Mouse (Mus musculus) mouse embryonic stem cell (cell line): ENCODE measurements around the gene Adamtsl3.

Experiments used
- in situ Hi-C, 2 experiments: fragments of 300-500 bp; cut with MboI; formaldehyde crosslinking; loops; 1 replicate in 1 of 2; 3 replicates in 1 of 2; pipeline ENCODE4 v1.14.3; 2019 to 2020; ENCODE audit warnings: low sequenced_read_pairs in 2 of 2, low pct_unique_long_range_greater_than_20kb in 1 of 2, mixed read lengths in 1 of 2; ENCODE audit not compliant: unreplicated experiment in 1 of 2

The Adamtsl3 gene

DNA sequence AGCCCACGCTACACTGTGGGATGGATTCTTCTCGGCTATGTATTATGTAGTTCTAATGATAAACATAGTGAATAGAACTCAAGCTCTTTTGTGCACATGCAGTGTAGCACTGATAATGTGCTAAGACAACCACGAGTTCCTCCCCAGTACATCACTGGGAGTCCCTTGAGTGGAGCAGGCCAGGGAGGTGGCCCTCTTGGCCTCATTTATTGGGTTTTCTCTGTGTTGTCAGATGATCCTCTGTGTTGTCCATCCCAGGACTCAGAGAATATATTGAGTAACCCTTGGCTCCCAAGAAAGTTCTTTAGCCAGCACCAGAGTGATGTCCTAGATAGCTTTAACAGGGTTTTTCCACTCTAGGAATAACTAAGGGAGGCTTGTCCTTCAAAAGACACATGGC is 14.9 kb downstream of the Adamtsl3 start:
- in situ Hi-C loops = no loop called here

DNA sequence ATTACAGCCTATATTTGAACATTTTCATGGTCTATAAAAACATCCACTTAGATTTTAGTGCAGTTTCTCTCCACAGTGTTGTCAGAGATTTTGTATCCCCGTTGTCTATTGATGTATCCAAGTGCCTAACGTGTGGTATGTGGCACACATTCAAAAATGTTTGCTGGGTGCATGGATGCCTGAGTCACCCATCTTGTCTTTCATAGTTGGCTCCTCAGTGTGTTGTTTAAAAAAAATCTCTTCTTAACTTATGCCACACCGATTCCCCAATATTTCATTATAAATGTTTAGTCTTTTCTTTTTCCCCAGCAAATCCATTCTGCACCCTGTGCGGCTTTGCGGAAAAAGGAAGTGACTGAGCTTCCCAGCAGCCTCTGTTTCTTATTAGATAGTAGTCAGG is 23.7 kb downstream of the Adamtsl3 start:
- in situ Hi-C loops = no loop called here

DNA sequence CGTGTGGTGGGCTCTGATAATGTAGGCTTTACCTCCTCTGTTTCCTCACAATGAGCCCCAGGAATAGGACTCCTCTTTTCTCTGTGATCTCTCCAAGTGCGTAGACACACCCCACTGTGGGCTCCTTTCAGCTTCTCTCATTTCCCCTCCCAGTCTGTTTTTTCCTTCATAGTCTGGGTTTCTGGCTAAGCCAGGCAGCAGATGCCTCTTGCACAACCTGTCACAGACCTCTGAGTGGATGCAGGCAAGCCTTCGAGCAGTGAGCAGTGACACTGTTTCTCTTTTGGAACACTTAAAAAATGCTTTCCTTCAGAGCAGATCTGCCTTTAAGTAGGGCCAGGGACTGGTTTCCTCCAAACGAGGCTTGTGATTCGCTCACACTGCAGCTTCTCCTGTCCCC is 24.2 kb downstream of the Adamtsl3 start:
- in situ Hi-C loops = no loop called here

DNA sequence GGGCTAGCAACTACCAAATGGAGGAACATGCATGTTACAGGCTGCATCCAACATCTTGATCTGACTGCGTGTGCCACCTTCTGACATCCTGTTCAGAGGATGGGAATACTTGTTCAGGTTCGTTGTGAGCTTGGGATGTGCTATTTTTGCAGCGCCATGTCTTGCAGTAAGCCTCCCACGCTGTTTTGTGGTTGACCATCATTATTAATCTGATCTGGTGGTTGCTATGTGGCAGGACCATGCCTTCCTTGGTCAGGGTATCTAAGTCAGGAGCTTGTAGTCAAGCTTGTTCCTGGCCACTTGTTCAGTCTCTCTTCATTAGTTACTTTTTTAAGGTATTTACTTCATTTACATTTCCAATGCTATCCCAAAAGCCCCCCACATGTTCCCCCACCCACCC is 24.7 kb downstream of the Adamtsl3 start:
- in situ Hi-C loops = no loop called here

DNA sequence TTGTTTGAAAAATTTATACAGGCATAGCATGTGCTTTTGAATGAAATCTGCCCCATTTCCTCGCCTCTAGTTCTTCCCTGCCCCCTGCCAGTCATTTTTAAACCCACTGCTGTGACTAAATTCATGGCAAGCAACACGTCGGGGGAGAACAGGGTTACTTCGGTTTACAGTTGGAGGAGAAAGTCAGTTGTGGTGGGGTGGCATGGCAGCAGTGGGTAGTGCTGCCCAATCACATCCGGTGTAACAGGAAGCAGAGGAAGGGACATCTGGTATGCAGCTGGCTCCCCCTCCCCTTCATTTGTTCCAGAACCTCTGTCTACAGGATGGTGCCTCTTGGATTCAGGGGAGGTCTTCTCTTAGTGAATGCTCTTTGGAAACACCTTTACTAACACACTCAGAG is 25.6 kb downstream of the Adamtsl3 start:
- in situ Hi-C loops = no loop called here

DNA sequence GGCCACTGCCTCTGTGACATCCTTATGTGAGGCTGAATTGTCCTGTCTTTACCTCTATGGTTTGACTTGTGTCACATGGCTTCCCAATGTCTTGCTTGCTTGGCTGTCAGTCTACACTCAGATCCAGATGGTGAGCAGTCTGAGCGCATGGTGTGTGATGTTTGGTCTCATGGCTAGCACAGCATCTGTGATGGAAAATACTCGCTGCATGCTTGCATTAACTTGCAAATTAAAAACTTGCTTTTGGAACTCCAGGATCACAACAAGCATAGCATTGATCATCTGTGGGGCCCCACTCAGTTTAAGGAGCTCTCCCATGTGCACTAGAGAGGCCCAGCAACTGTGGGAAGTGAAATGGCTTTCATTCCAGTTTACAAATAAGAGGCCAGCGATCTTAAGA is 29.1 kb downstream of the Adamtsl3 start:
- in situ Hi-C loops = no loop called here

DNA sequence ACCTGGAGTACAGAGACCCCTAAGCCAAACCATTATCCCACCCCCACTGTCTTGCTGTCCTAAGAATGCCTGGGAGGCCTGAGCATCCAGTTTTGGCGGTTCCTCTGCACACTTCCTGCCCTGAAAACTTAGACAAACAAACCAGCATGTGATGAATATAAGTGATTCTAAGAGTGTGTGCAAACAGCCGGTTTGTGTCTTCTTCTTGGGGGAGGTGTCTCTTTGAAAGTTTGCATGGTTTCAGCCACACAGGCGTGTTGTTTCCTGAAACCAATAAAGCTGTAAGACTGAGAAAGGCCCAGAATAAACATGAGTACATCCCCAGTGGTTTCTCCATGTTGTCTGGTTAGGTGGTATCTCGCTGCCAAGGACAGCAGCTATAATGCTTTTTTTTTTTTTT is 30.6 kb downstream of the Adamtsl3 start:
- in situ Hi-C loops = no loop called here

DNA sequence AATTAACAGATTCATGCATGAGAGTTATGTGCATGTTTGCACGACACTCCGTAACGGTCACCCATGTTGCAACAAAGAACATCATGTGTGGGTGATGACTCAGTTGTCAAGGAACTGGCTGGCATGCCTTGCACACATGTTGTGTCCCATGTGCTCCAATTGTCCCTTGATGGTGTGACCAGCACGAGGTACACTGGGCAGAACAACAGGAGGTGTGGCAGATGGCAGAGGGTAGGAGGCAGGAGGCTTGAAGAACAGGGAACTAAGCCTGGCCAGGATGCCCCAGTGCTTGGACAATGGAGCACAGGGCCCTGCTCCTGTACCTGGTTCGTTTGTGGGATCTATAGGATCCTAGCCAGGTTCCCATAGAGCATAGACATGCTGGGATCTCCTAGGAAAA is 31.0 kb downstream of the Adamtsl3 start:
- in situ Hi-C loops = no loop called here

DNA sequence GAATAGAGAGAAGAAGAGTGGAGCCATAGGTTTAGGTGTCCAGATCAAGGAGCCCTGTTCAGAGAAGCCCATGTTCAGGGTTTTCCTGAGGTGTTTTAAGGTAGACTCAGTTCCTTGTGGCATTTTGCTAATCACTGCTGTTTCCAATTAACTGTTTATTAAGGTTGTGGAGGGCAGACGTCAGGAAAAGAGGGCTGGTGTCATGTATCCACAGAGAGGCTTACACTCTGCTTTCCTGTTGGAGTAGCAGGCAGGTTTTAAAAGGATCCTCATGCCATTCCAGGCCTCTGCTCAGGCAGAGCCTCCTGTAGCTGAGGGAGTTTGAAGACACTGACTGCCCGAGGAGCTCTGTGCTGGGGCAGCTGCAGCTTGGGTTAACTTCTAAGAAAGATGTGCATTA is 32.6 kb downstream of the Adamtsl3 start:
- in situ Hi-C loops = no loop called here

DNA sequence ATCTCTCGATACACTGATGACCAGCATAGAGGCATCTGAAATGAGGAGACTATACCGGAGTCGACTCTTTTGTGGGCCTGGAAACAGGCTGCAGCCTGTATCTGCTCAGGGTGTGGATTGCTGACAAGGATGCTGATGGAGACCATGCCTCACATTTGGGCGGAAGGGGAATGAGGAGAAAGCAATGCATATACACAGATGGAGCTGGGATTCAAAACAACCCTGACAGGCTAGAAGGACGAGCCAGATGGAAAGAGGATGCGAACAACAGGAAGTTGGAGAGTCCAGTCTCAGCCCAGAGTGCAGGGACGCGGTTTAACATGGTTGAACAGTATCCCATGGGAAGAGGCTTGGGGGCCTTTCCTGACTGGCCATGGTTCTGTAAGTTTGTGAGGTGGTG is 34.6 kb downstream of the Adamtsl3 start:
- in situ Hi-C loops = no loop called here

DNA sequence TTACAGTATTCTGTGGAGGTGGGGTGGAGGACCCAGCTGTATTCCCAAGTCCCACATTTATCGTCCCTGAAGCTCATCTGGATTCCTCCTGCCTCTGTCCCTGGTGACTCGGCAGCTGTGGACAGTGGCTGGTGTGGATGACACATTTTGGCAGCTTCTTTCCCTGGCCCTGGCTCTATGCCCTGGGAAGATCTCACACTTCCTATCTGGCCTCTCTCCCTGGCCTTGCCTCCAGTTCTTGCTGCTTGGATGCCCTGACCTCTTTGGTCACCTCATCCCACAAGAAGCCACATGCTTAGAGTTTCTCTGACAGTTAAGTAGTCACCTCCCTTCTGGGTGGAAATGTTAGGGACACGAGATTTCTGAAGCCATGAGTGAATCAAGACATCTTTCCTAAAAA is 35.9 kb downstream of the Adamtsl3 start:
- in situ Hi-C loops = no loop called here

DNA sequence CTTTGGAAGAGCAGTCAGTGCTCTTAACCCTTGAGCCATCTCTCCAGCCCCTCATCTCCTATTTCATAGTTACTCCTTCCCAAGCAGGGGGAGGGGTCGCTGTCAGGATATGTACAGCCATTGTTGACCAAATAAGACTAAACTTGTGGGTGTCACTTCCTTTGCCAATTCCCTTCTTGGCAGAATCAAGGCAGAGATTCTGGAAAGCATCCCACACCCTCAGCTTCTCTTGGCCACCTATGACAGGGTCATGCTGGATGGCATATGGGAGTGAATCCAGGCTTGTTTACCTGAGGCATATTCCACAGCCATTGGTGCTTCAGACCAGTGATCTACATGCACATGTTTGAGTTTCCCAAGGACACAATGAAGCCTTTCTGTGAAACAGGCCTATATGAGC is 42.8 kb downstream of the Adamtsl3 start:
- in situ Hi-C loops = no loop called here

DNA sequence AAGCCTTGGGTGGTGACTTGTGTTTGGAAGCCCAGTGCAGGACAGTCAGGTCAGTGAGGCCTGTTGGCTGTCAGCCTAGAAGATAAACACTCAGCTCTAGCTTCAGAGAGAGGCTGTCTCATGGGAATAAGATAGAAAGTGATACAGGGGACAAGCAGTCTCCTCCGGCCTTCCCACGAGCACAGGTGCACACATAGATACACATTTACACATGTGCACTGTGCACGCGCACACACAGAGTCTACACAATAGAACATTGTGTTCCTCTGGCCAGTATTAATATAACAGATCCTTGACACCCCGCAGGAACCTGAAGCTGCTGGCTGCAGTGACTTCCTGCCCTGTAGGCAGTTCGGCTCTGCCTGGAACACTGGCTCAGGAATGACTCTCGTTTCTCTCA is 44.3 kb downstream of the Adamtsl3 start:
- in situ Hi-C loops = no loop called here

DNA sequence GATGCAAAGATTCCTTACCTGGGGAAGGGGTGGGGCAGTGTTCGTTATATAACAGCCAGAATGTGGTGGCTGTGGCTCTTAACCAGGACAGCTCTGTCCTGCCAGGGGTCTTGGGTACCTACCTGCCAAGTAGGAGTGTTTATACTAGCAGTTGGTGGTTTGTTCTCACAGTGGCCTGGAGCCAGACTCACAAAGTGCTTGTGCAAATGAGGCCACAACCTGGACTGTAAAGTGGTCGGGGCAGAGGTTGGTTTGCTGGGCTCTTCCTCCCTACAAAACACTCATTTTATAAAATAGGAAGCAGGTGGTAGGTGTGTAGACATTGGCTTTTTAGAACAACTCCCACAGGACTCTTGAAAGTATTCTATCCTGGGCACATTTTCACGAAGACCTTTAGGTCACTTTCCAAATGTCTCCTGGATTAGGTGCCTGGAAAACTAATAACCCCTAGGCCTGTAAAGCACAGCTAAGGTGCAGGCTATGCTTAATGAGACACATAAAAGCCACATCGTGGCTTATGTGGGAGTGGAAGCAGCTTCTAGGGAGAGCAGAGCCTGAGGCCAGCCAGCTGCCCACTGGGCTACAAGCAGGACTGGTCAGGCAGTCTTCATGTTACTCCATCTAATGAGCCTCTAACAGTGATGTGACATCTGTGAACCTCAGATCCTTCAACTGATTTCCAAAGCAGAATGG is 47.5 kb downstream of the Adamtsl3 start:
- in situ Hi-C loops = no loop called here

DNA sequence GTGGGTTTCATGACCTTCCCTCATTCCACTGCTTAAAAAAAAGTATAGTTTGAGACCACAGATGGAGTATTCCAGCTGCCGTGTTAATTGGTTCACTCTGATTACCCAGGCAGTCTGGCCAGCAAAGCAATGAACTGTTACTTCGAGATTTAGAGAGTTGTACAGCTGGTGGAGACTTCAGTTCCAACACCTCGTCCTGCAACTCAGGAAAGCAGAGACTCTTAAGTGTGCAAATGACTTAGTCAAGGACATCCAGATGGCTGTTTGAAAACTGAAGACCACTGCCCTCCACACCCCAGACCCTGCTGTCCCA is 48.0 kb downstream of the Adamtsl3 start:
- in situ Hi-C loops = no loop called here

DNA sequence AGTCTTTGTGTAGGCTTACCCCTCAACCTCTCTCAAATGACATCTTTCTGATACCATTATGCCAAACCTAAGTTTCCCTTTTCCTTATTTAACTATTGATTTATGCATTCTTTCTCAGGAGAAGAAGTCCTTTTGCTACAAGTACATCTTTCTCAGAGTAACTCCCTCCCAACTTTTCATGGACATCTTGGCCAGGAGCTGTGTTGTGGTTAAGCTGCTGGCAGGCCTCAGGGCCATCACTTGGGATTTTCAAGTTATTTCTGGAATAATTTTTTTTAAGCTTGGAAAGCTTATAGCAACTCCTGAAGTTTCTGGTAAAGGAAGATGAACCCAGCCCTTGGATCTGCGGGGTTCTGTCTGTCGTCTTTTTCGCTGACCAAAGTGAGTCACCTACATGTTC is 51.6 kb downstream of the Adamtsl3 start:
- in situ Hi-C loops = no loop called here

DNA sequence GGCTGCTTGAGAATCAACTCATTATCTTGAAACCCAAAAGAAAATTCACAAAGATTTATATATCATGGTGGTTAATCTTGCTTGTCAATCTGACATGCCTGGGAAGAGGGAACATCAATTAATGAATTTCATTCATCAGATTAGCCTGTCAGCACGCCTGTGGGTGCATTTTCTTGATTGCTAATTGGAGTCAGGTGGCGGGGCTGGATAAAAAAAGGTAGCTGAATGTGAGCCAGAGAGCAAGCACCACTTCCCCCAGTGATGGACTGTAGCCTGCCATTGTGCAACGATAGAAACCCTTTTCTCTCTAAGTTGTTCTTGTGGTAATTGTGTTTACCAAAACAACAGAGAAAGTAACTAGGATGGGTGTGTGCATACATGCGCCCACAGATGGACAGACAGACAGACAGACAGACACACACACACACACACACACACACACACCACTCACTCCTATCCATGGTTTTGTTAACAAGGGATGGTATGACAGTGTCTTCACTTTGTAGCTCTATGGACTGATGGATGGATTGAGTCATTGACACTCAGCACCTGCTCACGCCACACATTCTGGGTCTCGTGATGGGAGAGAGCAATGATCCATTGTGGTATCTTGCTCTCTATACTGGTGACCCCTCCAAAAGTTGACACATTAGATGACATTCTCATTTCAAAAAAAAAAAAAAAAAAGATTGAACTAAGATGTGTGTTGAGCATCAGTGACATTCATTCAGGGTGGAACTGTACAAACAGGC is 59.1 kb downstream of the Adamtsl3 start:
- in situ Hi-C loops = no loop called here

DNA sequence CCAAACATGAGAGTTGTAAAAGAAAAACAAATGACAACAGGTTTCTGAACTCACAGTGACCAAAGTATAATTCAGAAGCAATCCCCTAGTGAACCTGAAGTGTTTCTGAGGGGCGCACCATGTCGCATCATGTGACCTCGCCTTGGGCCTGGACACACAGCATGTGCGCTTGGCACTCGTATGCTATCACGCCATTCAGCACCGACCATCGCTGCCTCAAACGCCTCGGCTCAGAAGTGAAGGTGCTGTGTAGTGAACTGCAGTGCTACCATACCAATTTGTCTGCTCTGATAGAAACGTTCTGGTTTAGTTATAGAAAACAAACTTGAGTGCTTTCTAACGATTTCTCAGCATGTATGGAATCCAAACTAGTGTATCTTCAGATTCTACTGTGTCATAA is 59.7 kb downstream of the Adamtsl3 start:
- in situ Hi-C loops = no loop called here

DNA sequence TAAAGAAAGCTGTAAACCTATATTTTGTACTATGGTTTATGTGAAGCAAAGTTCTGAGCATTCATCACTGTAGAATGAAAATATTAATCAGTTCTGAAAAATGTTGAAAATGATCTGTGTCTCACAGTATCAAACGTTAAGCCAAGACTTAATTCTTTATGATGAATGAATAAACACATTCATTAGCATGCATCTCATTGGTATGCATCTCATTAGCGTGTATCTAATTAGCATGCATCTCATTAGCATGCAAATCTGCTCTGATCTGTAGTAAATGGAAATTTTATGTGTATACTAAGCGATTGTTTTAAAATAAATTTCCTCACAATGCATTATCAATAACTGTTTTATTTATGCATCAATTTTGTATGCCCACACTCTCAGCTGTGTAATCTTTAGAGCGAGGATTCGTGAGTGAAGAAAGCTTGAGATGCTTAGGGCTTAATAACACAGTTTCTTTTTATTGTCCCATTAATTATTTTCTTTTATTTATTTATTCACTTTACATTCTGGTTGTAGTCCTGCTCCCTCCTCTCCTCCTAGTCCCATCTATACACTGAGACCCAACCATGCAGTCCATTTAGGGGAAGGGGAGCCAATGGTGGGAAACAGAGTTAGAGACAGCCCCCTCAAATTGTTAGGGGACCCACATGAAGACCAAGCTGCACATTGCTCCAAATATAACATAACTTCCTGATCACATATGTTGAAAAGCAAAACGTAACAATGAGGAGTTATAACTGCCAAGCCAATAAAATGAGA is 60.4 kb downstream of the Adamtsl3 start:
- in situ Hi-C loops = no loop called here

DNA sequence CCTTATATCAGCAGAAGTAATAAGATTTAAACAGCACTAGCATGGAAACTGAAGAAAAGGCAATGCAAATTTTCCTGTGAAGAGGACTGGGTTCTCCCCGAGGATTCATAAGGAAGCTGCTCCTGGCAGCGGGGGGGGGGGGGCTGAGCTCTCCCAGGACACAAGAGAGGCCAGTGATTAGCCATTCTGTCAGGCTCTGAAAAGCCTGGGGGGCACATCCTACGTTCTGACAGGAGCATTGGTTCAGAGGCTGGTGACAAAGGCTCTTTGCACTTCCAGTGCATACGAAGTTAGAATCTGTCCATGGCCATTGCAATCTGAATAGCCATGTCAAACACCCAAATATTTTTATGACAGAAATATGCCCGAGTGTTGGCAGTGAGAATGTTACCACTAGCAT is 61.4 kb downstream of the Adamtsl3 start:
- in situ Hi-C loops = no loop called here
